Mouse (Mus musculus) T-cell, adult 2 months (primary cell): ENCODE data around the gene Nfic.

Source experiments
- DNase-seq: peaks from one replicate; pipeline ENCODE4 v3.0.0; 2022; ENCODE audit warnings: low spot score

Nfic gene

GRCm38 (mm10) chr10:81383802-81384604, 71.4 kb downstream of the Nfic start, which contains the start of the genes Dohh and Gm48551:
Gene Dohh, plus strand, starts transcription at chr10:81384428.
Gene Gm48551, plus strand, starts transcription at chr10:81384466.
- DNase-seq = peak; percentile 97

- DNase-seq = no peak
Observed at GRCm38 (mm10) chr10:81382039-81382438, 73.4 kb downstream of the Nfic start.

GRCm38 (mm10) chr10:81379809-81380378, 75.5 kb downstream of the Nfic start:
- DNase-seq = no peak

- DNase-seq = no peak
Observed at GRCm38 (mm10) chr10:81379183-81379553, 76.3 kb downstream of the Nfic start.

- peak; percentile 100 for DNase-seq
Observed at GRCm38 (mm10) chr10:81378553-81379182, 76.8 kb downstream of the Nfic start.

- DNase-seq = no peak
Observed at GRCm38 (mm10) chr10:81377793-81378552, 77.5 kb downstream of the Nfic start, which contains the start of gene Fzr1. Gene Fzr1, minus strand, starts transcription at chr10:81378516.

- DNase-seq = no peak
Observed at GRCm38 (mm10) chr10:81377362-81377664, 78.1 kb downstream of the Nfic start.

- no peak for DNase-seq
Observed at GRCm38 (mm10) chr10:81376561-81377361, 78.7 kb downstream of the Nfic start.

GRCm38 (mm10) chr10:81375322-81375721, 80.1 kb downstream of the Nfic start:
- no peak for DNase-seq

GRCm38 (mm10) chr10:81367207-81367495, 88.3 kb downstream of the Nfic start:
- no peak for DNase-seq

GRCm38 (mm10) chr10:81366477-81367206, 88.8 kb downstream of the Nfic start:
- DNase-seq = no peak

GRCm38 (mm10) chr10:81365672-81366476, 89.6 kb downstream of the Nfic start, which contains the start of gene 4930404N11Rik:
Gene 4930404N11Rik, minus strand, starts transcription at chr10:81365816.
- no peak for DNase-seq

- DNase-seq = no peak
Observed at GRCm38 (mm10) chr10:81365073-81365472, 90.4 kb downstream of the Nfic start.

- no peak for DNase-seq
Observed at GRCm38 (mm10) chr10:81364666-81365065, 90.8 kb downstream of the Nfic start.

- no peak for DNase-seq
Observed at GRCm38 (mm10) chr10:81363436-81364346, 91.7 kb downstream of the Nfic start.

GRCm38 (mm10) chr10:81362336-81362949, 93.0 kb downstream of the Nfic start:
- no peak for DNase-seq

- DNase-seq = no peak
Observed at GRCm38 (mm10) chr10:81360721-81361120, 94.7 kb downstream of the Nfic start.

- DNase-seq = no peak
Observed at GRCm38 (mm10) chr10:81358841-81359240, 96.6 kb downstream of the Nfic start.

GRCm38 (mm10) chr10:81358209-81358608, 97.2 kb downstream of the Nfic start:
- DNase-seq = no peak
